Mouse (Mus musculus): ENCODE measurements around the gene Gstm3.

The Gstm3 gene

GRCm38 (mm10) chr3:107929243-107929642 is 39.8 kb downstream of the Gstm3 start:
- no peak for DNase-seq (ENCODE audit: extremely low spot score)

GRCm38 (mm10) chr3:107928691-107929090 is 40.4 kb downstream of the Gstm3 start:
- DNase-seq (ENCODE audit: extremely low spot score): no peak

GRCm38 (mm10) chr3:107927841-107928240 is 41.2 kb downstream of the Gstm3 start:
- DNase-seq (ENCODE audit: extremely low spot score): no peak

- DNase-seq (ENCODE audit: extremely low spot score): no peak
These were observed 43.7 kb downstream of the Gstm3 start for GRCm38 (mm10) chr3:107925335-107925734.

GRCm38 (mm10) chr3:107920348-107920747 is 48.7 kb downstream of the Gstm3 start:
- no peak for DNase-seq (ENCODE audit: extremely low spot score)

GRCm38 (mm10) chr3:107917783-107918408 is 51.2 kb downstream of the Gstm3 start:
- DNase-seq (ENCODE audit: extremely low spot score): peak; percentile 66

- no peak for DNase-seq (ENCODE audit: extremely low spot score)
These were observed 52.0 kb downstream of the Gstm3 start for GRCm38 (mm10) chr3:107917097-107917496.

- DNase-seq (ENCODE audit: extremely low spot score): no peak
These were observed 52.4 kb downstream of the Gstm3 start for GRCm38 (mm10) chr3:107916674-107917073.
